Mouse (Mus musculus) macrophage (primary cell): ENCODE measurements around the gene Gpr1. TPM values are rescaled to one million over a fixed set of nuclear protein-coding genes. Genes with fewer than 3 reads are reported as not detected.

Source experiments
- H3K27ac ChIP-seq: fragments of 350-480 bp; formaldehyde crosslinking; 2 replicates; pipeline ENCODE4 v1.9.0; 2021
- H3K36me3 ChIP-seq: fragments of 350-480 bp; formaldehyde crosslinking; 2 replicates; pipeline ENCODE4 v1.9.0; 2021; ENCODE audit errors: inconsistent target
- H3K4me3 ChIP-seq: fragments of 350-480 bp; formaldehyde crosslinking; 2 replicates; pipeline ENCODE4 v1.9.0; 2021; ENCODE audit errors: inconsistent target
- H3K79me2 ChIP-seq: fragments of 350-480 bp; formaldehyde crosslinking; 2 replicates; pipeline ENCODE4 v1.9.0; 2021; ENCODE audit errors: inconsistent target
- WGBS: methylation state at CpG from one replicate; pipeline ENCODE4 v1.1.7; 2026; ENCODE audit warnings: inconsistent platforms; ENCODE audit not compliant: missing documents; 5-methylcytosine and 5-hydroxymethylcytosine counted together
- polyA plus RNA-seq: library from polyadenylated mRNA; stranded (reverse); fragments of 250-400 nt; gene quantifications from 3 replicates; pipeline ENCODE4 v1.2.4, GENCODE M21; 2018; ENCODE audit warnings: inconsistent platforms
- total RNA-seq, 78 experiments: library from RNA; depleted of rRNA; stranded (reverse); fragments of 250-400 nt; gene quantifications; 1 replicate in 9 of 78; 2 replicates in 24 of 78; 3 replicates in 43 of 78; 4 replicates in 2 of 78; pipeline ENCODE4 v1.2.4; 2018; ENCODE audit warnings: inconsistent platforms in 56 of 78

Gpr1 gene
- total RNA-seq (2018; cell fraction: chromatin; rRNA removed): not detected
- not detected for total RNA-seq (2018; cell fraction: cytosol; rRNA removed)
- total RNA-seq (2018; cell fraction: nucleus; rRNA removed): not detected
- polyA plus RNA-seq: not detected in 3 replicates

DNA sequence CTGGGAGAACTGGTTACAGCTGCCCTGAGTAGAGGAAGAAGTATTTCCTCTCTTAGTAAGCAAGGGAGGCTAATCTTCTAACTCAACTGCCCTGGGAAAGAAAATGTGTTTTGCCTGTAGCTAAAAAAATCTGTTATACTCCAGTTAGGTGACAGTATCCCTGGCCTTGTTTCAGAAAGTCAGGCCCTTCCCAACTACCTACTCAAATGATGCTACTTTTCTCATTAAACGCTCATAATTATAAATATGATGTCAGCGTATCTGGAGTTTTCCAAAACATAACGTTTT lies at the start of gene Gpr1:
Gene Gpr1 (minus strand): TSS at position 273 of the 288 bp plus-strand sequence.
- H3K79me2 ChIP-seq: no peaks in the 10 kb centered on the region
- 52% methylated on average over 3 of the region's 3 CpGs for WGBS
- H3K36me3 ChIP-seq: no peaks in the 10 kb centered on the region
- no peak within 1 kb of the TSS for H3K4me3 ChIP-seq
- no peak within 1 kb of the TSS for H3K27ac ChIP-seq

DNA sequence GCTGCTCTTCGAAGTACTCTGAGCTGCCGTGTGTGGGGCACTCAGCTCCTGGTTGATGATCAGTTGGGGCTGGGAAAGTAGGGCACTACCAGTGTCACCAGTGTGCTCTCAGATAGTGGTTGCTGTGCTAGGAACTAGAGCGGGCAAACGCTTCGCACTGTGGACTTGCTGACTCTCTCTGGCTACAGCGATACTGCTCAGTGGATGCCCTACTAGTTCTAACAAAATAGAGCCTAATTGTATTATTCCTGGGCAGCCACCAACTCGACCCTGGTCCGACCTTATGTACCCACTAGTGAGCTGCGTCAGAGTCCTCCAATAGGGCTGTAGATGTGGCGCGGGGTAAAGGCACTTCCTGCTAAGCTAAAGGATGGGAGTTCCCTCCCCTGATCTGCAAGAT lies 49.3 kb upstream of the Gpr1 start:
- WGBS: 43% methylated on average over 10 of the region's 11 CpGs
- no peaks in the 10 kb centered on the region for H3K36me3 ChIP-seq
- H3K79me2 ChIP-seq: no peaks in the 10 kb centered on the region
- H3K27ac ChIP-seq: no peak overlapping the region
- no peak overlapping the region for H3K4me3 ChIP-seq

GRCm38 (mm10) chr1:63261041-63261590 lies 46.8 kb upstream of the Gpr1 start:
- 45% methylated on average over 17 of the region's 17 CpGs for WGBS
- no peaks in the 10 kb centered on the region for H3K36me3 ChIP-seq

DNA sequence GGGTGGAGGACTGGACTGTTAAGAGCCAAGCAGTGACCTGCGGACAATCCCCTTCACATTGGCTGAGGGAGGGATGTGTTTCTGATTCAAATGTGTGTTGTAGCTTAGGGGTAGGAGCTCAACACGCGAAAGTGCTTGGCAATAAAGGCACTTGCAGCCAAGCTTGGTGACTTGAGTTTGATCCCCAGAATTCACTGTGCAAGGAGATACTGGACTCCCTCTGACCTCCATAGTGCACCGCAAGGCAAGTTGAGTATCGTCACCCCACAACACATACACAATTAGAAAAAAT lies 46.3 kb upstream of the Gpr1 start:
- Histone ChIP-seq H3K79me2 (no peaks in the 10 kb centered on the region), H3K36me3 (no peaks in the 10 kb centered on the region), H3K4me3 (no peak overlapping the region), H3K27ac (no peak overlapping the region)
- WGBS: 41% methylated on average over 5 of the region's 5 CpGs

More at GRCm38 (mm10) chr1:63261041-63261590, 46.8 kb upstream of the Gpr1 start:
- Histone ChIP-seq H3K79me2 (no peaks in the 10 kb centered on the region), H3K27ac (no peak overlapping the region), H3K4me3 (no peak overlapping the region)

DNA sequence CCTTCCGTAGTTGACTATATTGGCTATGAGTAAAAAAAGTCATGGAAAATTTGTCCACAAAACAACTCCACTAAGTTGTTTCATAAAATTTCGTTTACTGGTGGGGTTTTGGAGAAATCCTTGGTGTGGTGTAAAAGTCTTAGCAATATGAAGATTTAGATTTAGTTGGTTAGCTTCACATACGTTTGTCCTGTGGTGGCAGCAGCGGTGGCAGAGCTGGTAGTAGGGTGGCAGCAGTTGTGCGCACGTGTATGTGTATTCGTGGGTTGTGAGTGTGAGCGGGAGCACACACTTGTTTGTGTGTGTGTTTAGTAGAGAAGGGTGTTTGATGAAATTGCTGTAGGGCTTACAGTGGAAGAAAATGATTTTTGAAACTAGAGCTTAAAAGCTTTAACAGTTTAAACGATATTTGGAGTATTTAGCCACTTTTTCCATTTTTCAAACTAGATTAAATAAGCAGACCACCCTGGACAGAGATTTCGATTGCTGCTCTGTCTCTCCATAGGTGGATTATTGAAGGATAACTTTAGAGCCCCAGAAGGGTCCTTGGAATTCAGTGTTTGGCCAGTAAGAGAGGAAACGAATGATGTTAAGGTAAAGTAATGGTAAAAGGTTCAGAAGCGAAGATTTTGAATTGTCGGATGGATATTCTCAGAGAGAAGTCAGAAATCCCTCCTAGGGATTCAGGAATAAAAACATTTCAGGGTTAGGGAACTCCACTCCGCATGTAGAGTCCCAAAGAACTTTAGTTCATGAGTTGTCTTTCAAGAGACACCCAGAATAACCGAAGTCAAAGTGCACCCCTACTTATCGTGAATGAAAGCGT lies 45.8 kb upstream of the Gpr1 start:
- WGBS: 41% methylated on average over 17 of the region's 17 CpGs

DNA sequence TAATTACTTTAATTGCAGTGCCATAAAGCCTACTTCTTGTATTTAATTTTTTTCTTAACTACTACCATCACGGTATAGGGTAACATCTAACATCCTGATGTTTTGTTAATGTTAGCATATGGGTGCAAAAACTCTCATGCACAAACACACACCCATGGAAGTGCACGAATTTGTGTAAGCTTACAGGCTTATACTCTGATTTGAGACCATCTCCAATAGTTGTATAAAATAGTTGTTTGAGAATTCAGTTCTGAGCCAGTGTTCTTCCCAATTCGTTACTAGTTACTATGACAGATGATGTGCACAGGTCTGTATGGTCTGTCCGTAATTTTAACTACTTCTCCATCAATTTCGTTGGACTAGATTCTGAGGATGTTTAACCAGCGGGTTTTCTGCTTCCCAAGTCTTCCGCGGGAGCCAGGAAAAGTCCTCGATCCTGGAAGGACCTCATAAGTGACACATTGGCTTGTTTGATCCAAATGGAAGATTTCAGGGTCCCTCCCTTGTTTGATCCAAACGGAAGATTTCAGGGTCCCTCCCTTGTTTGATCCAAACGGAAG lies 45.0 kb upstream of the Gpr1 start:
- 38% methylated on average over 11 of the region's 11 CpGs for WGBS

More for the DNA sequence above, 45.8 kb upstream of the Gpr1 start:
- Histone ChIP-seq H3K79me2 (no peaks in the 10 kb centered on the region), H3K27ac (no peak overlapping the region), H3K36me3 (no peaks in the 10 kb centered on the region), H3K4me3 (no peak overlapping the region)

GRCm38 (mm10) chr1:63258501-63258900 lies 44.2 kb upstream of the Gpr1 start:
- H3K27ac ChIP-seq: no peak overlapping the region
- no peaks in the 10 kb centered on the region for H3K79me2 ChIP-seq
- no peaks in the 10 kb centered on the region for H3K36me3 ChIP-seq
- H3K4me3 ChIP-seq: no peak overlapping the region
- 48% methylated on average over 2 of the region's 2 CpGs for WGBS

More for the DNA sequence above, 45.0 kb upstream of the Gpr1 start:
- Histone ChIP-seq H3K27ac (no peak overlapping the region), H3K36me3 (no peaks in the 10 kb centered on the region), H3K4me3 (no peak overlapping the region), H3K79me2 (no peaks in the 10 kb centered on the region)

GRCm38 (mm10) chr1:63256083-63256482 lies 41.7 kb upstream of the Gpr1 start:
- Histone ChIP-seq H3K4me3 (no peak overlapping the region), H3K27ac (no peak overlapping the region), H3K79me2 (no peaks in the 10 kb centered on the region), H3K36me3 (no peaks in the 10 kb centered on the region)
- WGBS: 35% methylated on average over 5 of the region's 5 CpGs

- 31% methylated on average over 4 of the region's 4 CpGs for WGBS
- H3K36me3 ChIP-seq: no peaks in the 10 kb centered on the region
- H3K4me3 ChIP-seq: no peak overlapping the region
- H3K79me2 ChIP-seq: no peaks in the 10 kb centered on the region
- no peak overlapping the region for H3K27ac ChIP-seq
Measured at GRCm38 (mm10) chr1:63255101-63255500, 40.8 kb upstream of the Gpr1 start.

DNA sequence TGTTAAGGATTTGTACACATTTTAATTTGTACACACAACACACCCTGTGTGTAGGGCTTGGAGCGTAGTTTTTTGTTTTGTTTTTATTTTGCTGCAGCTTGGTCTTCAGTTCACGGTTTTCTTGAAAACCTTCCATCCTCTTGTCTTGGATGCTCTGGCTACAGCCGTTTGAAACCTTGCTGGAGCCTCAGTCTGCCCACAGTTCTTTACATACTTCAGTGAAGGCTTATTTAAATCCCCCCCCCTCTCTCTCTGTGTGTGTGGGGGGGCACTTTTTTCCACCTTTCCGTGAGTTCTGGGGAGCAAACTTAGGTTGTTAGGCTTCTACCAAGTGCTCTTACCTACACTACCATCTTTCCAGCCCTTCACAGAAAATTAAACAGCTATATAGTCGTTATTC lies 38.9 kb upstream of the Gpr1 start:
- H3K36me3 ChIP-seq: no peaks in the 10 kb centered on the region
- no peak overlapping the region for H3K27ac ChIP-seq
- H3K79me2 ChIP-seq: no peaks in the 10 kb centered on the region
- WGBS: 43% methylated on average over 5 of the region's 5 CpGs
- no peak overlapping the region for H3K4me3 ChIP-seq

DNA sequence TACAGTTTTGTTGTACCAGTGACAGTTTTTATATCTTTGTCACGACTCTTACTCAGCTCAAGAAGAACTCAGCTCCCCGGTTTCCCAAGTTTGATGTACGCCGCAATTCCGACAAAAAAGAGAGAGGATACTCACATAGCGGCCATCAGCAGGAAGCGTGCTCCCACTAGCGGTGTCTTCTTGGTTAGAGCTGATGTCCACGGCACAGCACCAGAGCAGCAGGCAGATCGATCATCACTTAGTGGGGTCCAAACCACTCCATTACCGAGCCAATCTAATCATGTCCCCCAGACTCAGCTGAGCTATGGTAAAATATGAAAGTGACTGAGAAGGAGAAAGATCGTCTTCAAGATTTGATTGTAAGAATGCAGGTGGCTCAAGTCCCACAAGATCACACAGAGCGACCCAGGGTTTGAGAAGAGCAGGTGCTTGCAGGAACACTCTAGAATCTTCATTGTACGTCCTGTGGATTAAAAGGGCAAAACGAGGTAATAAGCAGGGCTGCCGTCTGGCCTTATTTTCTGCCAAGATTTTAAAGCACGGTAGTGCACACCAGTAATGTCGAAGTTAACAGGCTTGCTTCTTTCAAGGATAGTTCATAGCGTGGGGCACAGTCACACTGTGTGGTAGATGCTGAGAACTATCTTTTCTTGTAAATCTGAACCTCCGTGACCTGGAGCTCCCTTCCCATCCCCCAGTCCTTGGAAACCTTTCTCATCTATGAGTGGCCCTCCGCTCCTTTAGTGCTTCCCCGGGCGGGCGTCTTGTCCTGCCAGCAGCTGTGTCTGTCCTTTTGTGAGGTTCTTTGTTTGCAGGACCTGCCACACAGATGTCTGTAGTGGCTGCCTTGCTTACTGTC lies 38.2 kb upstream of the Gpr1 start:
- Histone ChIP-seq H3K27ac (no peak overlapping the region), H3K79me2 (no peaks in the 10 kb centered on the region), H3K36me3 (no peaks in the 10 kb centered on the region), H3K4me3 (no peak overlapping the region)
- 48% methylated on average over 24 of the region's 24 CpGs for WGBS

DNA sequence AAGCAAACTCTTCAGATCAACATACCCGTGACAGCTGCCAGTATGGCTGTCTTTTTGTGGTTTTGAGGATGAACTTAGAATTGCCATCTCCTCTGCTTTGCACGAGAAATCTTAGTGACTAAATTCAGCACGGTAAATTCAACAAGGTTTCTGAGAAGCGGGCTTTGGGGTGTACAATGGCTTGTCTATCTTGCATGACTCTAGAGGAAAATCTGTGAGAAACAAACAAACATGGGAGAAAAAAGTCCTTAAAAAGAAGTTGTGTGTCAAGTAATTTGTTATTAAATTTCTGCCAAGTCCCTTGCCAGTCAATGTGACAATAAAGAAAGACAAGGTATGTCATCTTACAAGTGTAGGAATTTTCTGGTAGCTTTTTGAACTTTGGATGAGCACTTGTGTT lies 34.9 kb upstream of the Gpr1 start:
- no peak overlapping the region for H3K27ac ChIP-seq
- H3K36me3 ChIP-seq: no peaks in the 10 kb centered on the region
- H3K4me3 ChIP-seq: no peak overlapping the region
- 48% methylated on average over 4 of the region's 4 CpGs for WGBS
- H3K79me2 ChIP-seq: no peaks in the 10 kb centered on the region

GRCm38 (mm10) chr1:63248360-63248851 lies 34.1 kb upstream of the Gpr1 start:
- H3K36me3 ChIP-seq: no peaks in the 10 kb centered on the region
- H3K79me2 ChIP-seq: no peaks in the 10 kb centered on the region
- WGBS: 9% methylated on average over 44 of the region's 44 CpGs
- no peak overlapping the region for H3K4me3 ChIP-seq
- H3K27ac ChIP-seq: no peak overlapping the region

GRCm38 (mm10) chr1:63247831-63248359 lies 33.6 kb upstream of the Gpr1 start:
- Histone ChIP-seq H3K4me3 (no peak overlapping the region), H3K27ac (no peak overlapping the region), H3K79me2 (no peaks in the 10 kb centered on the region), H3K36me3 (no peaks in the 10 kb centered on the region)
- WGBS: 7% methylated on average over 18 of the region's 18 CpGs
